Comparison of ENCODE assay signal across 22 mouse cellular contexts in the genomic region with DNA sequence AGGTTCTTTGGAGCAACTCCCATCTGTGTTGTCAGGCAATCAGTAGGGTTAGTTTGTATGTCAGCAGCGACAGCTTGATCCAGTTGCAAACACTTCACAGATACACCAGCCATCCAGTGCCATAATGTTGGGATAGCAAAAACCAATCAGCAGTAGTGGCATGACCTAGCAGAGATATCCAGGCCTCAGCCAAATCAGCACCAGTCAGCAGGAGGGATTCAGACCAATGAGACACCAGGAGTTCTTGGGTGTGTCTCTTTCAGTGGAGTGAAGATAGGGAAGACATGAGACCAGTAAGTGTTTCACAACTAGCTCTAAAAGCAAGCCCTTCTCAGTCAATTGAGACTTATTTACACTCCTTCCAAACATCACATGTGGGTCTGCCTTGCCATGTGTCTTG. TPM values are rescaled to one million over a fixed set of nuclear protein-coding genes. Genes with fewer than 3 reads are reported as not detected.
DNase-seq lines count a peak whose midpoint lies in the region; ATAC-seq and TF ChIP-seq lines count a peak whose summit lies in the region.
"Had no signal": no experiment of that assay in that cellular context is flagged by ENCODE, and none has a peak within 500 bp of the region (broad histone marks: within the 10 kb centered on the region; RNA-seq: fewer than 3 reads in every experiment).

No protein-coding gene starts in this region.

- TF ChIP-seq EP300 in stomach, postnatal 0 days (optimal IDR thresholded peaks at IDR 0.05), result no peak

- 92% methylated on average over 1 of the region's 1 CpGs for WGBS in stomach, embryonic 15.5 days
- 84% methylated on average over 1 of the region's 1 CpGs for WGBS in stomach, postnatal 0 days
- WGBS in limb, embryonic 10.5 days, result 87% methylated on average over 1 of the region's 1 CpGs
- WGBS in liver, embryonic 16.5 days (ENCODE audit: insufficient replicate concordance), result 53% methylated on average over 1 of the region's 1 CpGs
- 97% methylated on average over 1 of the region's 1 CpGs for WGBS in hindbrain, postnatal 0 days

- no peak for TF ChIP-seq CTCF in stomach, postnatal 0 days (IDR thresholded peaks at IDR 0.05; ENCODE audit: low read depth)
- TF ChIP-seq CTCF in hindbrain, postnatal 0 days (IDR thresholded peaks at IDR 0.05; ENCODE audit: low read depth), result no peak

- H3K27ac ChIP-seq in stomach, embryonic 15.5 days, result no peak overlapping the region
- H3K27ac ChIP-seq in stomach, postnatal 0 days (replicated peaks), result no peak overlapping the region
- no peak overlapping the region for H3K27ac ChIP-seq in limb, embryonic 10.5 days
- peak overlapping the region; percentile 69 for H3K27ac ChIP-seq in liver, embryonic 16.5 days (ENCODE audit: low read length)
- no peak overlapping the region for H3K27ac ChIP-seq in hindbrain, postnatal 0 days
- H3K27ac ChIP-seq: forebrain, embryonic 12.5 days; hindbrain, embryonic 12.5 days; left cerebral cortex, adult 2 months; midbrain, embryonic 12.5 days had no signal

- H3K4me2 ChIP-seq in stomach, embryonic 15.5 days, result no peak overlapping the region
- H3K4me2 ChIP-seq in stomach, postnatal 0 days (replicated peaks; ENCODE audit: low read depth), result no peak overlapping the region
- H3K4me2 ChIP-seq in liver, embryonic 16.5 days (ENCODE audit: low read depth, low read length), result no peak overlapping the region
- no peak overlapping the region for H3K4me2 ChIP-seq in hindbrain, postnatal 0 days (ENCODE audit: low read depth, low read length)
- H3K4me2 ChIP-seq: forebrain, embryonic 12.5 days; hindbrain, embryonic 12.5 days; midbrain, embryonic 12.5 days had no signal

- no peaks in the 10 kb centered on the region for H3K9me3 ChIP-seq in stomach, embryonic 15.5 days
- H3K9me3 ChIP-seq in stomach, postnatal 0 days (ENCODE audit: control insufficient read depth, low read length), result no peaks in the 10 kb centered on the region
- H3K9me3 ChIP-seq in limb, embryonic 10.5 days (replicated peaks), result no peaks in the 10 kb centered on the region
- no peaks in the 10 kb centered on the region for H3K9me3 ChIP-seq in liver, embryonic 16.5 days (replicated peaks; ENCODE audit: control insufficient read depth, low read length)
- H3K9me3 ChIP-seq in hindbrain, postnatal 0 days (ENCODE audit: low read length), result no peaks in the 10 kb centered on the region
- H3K9me3 ChIP-seq: forebrain, embryonic 12.5 days; hindbrain, embryonic 12.5 days; midbrain, embryonic 12.5 days had no signal

- H3K27me3 ChIP-seq in stomach, embryonic 15.5 days (replicated peaks), result no peaks in the 10 kb centered on the region
- no peaks in the 10 kb centered on the region for H3K27me3 ChIP-seq in stomach, postnatal 0 days (ENCODE audit: control insufficient read depth, insufficient read depth, low read length)
- H3K27me3 ChIP-seq in limb, embryonic 10.5 days (ENCODE audit: low read depth, poor library complexity, severe bottlenecking), result peaks cover 8% of the 10 kb centered on the region; the same call in 1 of the 2 replicates
- H3K27me3 ChIP-seq in liver, embryonic 16.5 days (ENCODE audit: control insufficient read depth, insufficient read depth, low read depth, low read length), result no peaks in the 10 kb centered on the region
- H3K27me3 ChIP-seq in hindbrain, postnatal 0 days (ENCODE audit: insufficient read depth, low read length), result no peaks in the 10 kb centered on the region

- peak; percentile 58; the same call in 1 of the 2 replicates for ATAC-seq in stomach, embryonic 15.5 days (ENCODE audit: insufficient read depth, low FRiP score, low read depth)
- no peak for ATAC-seq in stomach, postnatal 0 days (ENCODE audit: low FRiP score, low TSS enrichment)
- peak; percentile 99 for ATAC-seq in liver, embryonic 16.5 days (ENCODE audit: low read depth)
- ATAC-seq in hindbrain, postnatal 0 days, result no peak

- peaks cover 6% of the 10 kb centered on the region for H3K4me1 ChIP-seq in stomach, embryonic 15.5 days
- H3K4me1 ChIP-seq in stomach, postnatal 0 days (replicated peaks; ENCODE audit: control insufficient read depth, insufficient read depth), result no peaks in the 10 kb centered on the region
- peaks cover 7% of the 10 kb centered on the region; the same call in 1 of the 2 replicates for H3K4me1 ChIP-seq in limb, embryonic 10.5 days
- peaks cover 9% of the 10 kb centered on the region for H3K4me1 ChIP-seq in liver, embryonic 16.5 days (ENCODE audit: control insufficient read depth, low read depth, low read length)
- H3K4me1 ChIP-seq in hindbrain, postnatal 0 days (ENCODE audit: insufficient read depth, low read length), result no peaks in the 10 kb centered on the region
- H3K4me1 ChIP-seq: forebrain, embryonic 12.5 days; hindbrain, embryonic 12.5 days; midbrain, embryonic 12.5 days had no signal

- no peaks in the 10 kb centered on the region for H3K36me3 ChIP-seq in stomach, embryonic 15.5 days
- H3K36me3 ChIP-seq in stomach, postnatal 0 days (ENCODE audit: control insufficient read depth, insufficient read depth, low read length), result no peaks in the 10 kb centered on the region
- H3K36me3 ChIP-seq in limb, embryonic 10.5 days, result no peaks in the 10 kb centered on the region
- no peaks in the 10 kb centered on the region for H3K36me3 ChIP-seq in liver, embryonic 16.5 days (ENCODE audit: control insufficient read depth, insufficient read depth)
- no peaks in the 10 kb centered on the region for H3K36me3 ChIP-seq in hindbrain, postnatal 0 days (ENCODE audit: insufficient read depth, low read length)
- H3K36me3 ChIP-seq: forebrain, embryonic 12.5 days; hindbrain, embryonic 12.5 days; midbrain, embryonic 12.5 days had no signal

- no peak overlapping the region for H3K4me3 ChIP-seq in stomach, embryonic 15.5 days (replicated peaks)
- no peak overlapping the region for H3K4me3 ChIP-seq in stomach, postnatal 0 days (ENCODE audit: low read depth, low read length)
- no peak overlapping the region for H3K4me3 ChIP-seq in limb, embryonic 10.5 days
- H3K4me3 ChIP-seq in liver, embryonic 16.5 days (ENCODE audit: low read depth, low read length), result no peak overlapping the region
- H3K4me3 ChIP-seq in hindbrain, postnatal 0 days (ENCODE audit: low read length), result no peak overlapping the region
- H3K4me3 ChIP-seq: forebrain, embryonic 12.5 days; hindbrain, embryonic 12.5 days; left cerebral cortex, adult 2 months; midbrain, embryonic 12.5 days had no signal

- no peak overlapping the region for H3K9ac ChIP-seq in stomach, embryonic 15.5 days
- H3K9ac ChIP-seq in stomach, postnatal 0 days (ENCODE audit: low read length), result no peak overlapping the region
- H3K9ac ChIP-seq in liver, embryonic 16.5 days (ENCODE audit: low read depth, low read length), result no peak overlapping the region
- H3K9ac ChIP-seq in hindbrain, postnatal 0 days (replicated peaks; ENCODE audit: low read length), result no peak overlapping the region
- H3K9ac ChIP-seq: forebrain, embryonic 12.5 days; hindbrain, embryonic 12.5 days; midbrain, embryonic 12.5 days had no signal

- no peak for DNase-seq in stomach, postnatal 0 days (ENCODE audit: low spot score)
- DNase-seq in limb, embryonic 10.5 days (ENCODE audit: low spot score), result peak; percentile 13
- DNase-seq in hindbrain, postnatal 0 days (ENCODE audit: low spot score), result no peak
- no peak for DNase-seq in retina, postnatal 1 day
- DNase-seq in right cerebral cortex, adult 2 months (ENCODE audit: low spot score in 2 of 2), result no peak
- DNase-seq: adrenal gland, postnatal 25 days; cerebellum, adult 11-12 months; cerebellum, postnatal 14 days; gastrocnemius, postnatal 10 days; heart, adult 18-20 months; kidney, adult 9 months; kidney, postnatal 4 days; layer of hippocampus, adult 9-11 months; lung, adult 2 months; lung, postnatal 4 days; right cerebral cortex, adult 18-20 months had no signal

RNA-seq across cellular contexts. Expression of a gene that starts 7.7 kb away (rescaled TPM):
- polyA plus RNA-seq in stomach, embryonic 15.5 days (2015; fragmentation: Nextera tagmentation; extraction: Ambion mirVana), result 3.5 and 4.2 TPM in 2 replicates
- polyA plus RNA-seq in stomach, postnatal 0 days (2015; fragmentation: Nextera tagmentation; extraction: Ambion mirVana), result 1.7 and 2.2 TPM in 2 replicates
- polyA plus RNA-seq in limb, embryonic 10.5 days (2016; fragmentation: Nextera tagmentation; extraction: Ambion mirVana), result 0.66 and 0.77 TPM in 2 replicates
- polyA plus RNA-seq in liver, embryonic 16.5 days (2015; fragmentation: Nextera tagmentation; extraction: Ambion mirVana), result 2.0 and 3.0 TPM in 2 replicates
- total RNA-seq in hindbrain, postnatal 0 days (2014; rRNA removed), result 19.7 and 20.5 TPM in 2 replicates
- polyA plus RNA-seq in hindbrain, postnatal 0 days (2015; fragmentation: Nextera tagmentation; extraction: Ambion mirVana), result 8.6 and 9.7 TPM in 2 replicates

RNA-seq across cellular contexts. Expression of a gene that starts 44.6 kb away (rescaled TPM):
- polyA plus RNA-seq in stomach, embryonic 15.5 days (2015; fragmentation: Nextera tagmentation; extraction: Ambion mirVana), result 104 and 126 TPM in 2 replicates
- polyA plus RNA-seq in stomach, postnatal 0 days (2015; fragmentation: Nextera tagmentation; extraction: Ambion mirVana), result 101 TPM in 2 replicates
- polyA plus RNA-seq in limb, embryonic 10.5 days (2016; fragmentation: Nextera tagmentation; extraction: Ambion mirVana), result 125 and 130 TPM in 2 replicates
- 39.4 and 43.0 TPM in 2 replicates for polyA plus RNA-seq in liver, embryonic 16.5 days (2015; fragmentation: Nextera tagmentation; extraction: Ambion mirVana)
- 57.0 and 67.1 TPM in 2 replicates for total RNA-seq in hindbrain, postnatal 0 days (2014; rRNA removed)
- polyA plus RNA-seq in hindbrain, postnatal 0 days (2015; fragmentation: Nextera tagmentation; extraction: Ambion mirVana), result 134 and 147 TPM in 2 replicates

Comparison
In these comparisons a context has a peak if more than half of its experiments do, and no peak if none do; other contexts are left out.
1. ATAC-seq: peak in stomach, embryonic 15.5 days (single experiment) and liver, embryonic 16.5 days (single experiment); none in stomach, postnatal 0 days (single experiment) and hindbrain, postnatal 0 days (single experiment).